In the genomic region with DNA sequence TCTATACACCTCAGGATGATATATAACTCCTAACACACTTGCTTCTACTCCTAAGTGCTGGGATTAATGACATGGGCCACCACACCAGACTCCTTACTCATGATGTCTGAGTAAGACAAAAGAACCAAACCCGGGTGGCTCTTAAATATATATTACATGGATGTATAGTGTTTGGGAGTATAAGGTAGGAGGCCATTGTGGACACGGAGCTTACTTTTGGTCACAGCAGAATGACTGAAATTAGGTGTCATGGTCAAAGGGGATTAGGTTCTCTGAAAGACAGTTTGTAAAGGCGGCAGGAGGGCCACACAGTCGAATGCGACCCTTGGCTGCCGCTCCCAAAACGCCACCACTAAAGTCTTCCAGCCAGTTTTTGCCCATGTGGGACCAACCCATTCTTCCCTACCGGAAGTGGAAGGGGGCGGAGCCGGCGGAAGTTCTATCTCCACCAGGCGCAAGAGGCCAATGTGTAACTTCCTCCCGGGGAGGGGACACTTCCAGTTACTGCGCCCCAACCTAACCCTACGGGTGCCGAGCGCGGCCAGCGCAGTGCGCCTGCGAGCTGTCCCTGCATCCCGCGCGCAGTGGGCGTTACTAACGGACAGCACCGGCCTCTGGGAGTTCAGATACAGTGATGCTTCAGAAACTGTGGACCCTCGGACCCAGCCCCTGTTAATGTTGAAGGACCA, we compare ENCODE assay signal across 8 mouse cellular contexts. TPM values are rescaled to one million over a fixed set of nuclear protein-coding genes. Genes with fewer than 3 reads are reported as not detected.
DNase-seq lines count a peak whose midpoint lies in the region; ATAC-seq and TF ChIP-seq lines count a peak whose summit lies in the region.

No protein-coding gene starts in this region.

- peaks cover 1% of the 10 kb centered on the region; the same call in 1 of the 2 replicates for H3K4me1 ChIP-seq in cortical plate, adult 2 months (ENCODE audit: control insufficient read depth, insufficient read depth, low read length)
- peaks cover 20% of the 10 kb centered on the region for H3K4me1 ChIP-seq in megakaryocyte, embryonic 14.5 days

- H3K27ac ChIP-seq in cortical plate, adult 2 months (ENCODE audit: insufficient read depth, low read length), result no peak overlapping the region

- peak; percentile 57; the same call in 1 of the 2 replicates for TF ChIP-seq POLR2A in cortical plate, adult 2 months (IDR thresholded peaks at IDR 0.05; ENCODE audit: extremely low read depth, insufficient read depth, low read length)

- peak; percentile 83 to 84 for DNase-seq in gastrocnemius, adult 8-10 months (ENCODE audit: low spot score in 2 of 2)
- peak; percentile 37 for DNase-seq in hindlimb bud, embryonic 11.5 days (ENCODE audit: extremely low spot score, low read depth, low spot score)
- peak; percentile 81 to 95 for DNase-seq in left cerebral cortex, adult 8-10 months (ENCODE audit: low spot score in 2 of 2)
- peak; percentile 94 to 95 for DNase-seq in right cerebral cortex, postnatal 10 days (ENCODE audit: low spot score in 2 of 2)
- peak; percentile 74 for DNase-seq in urinary bladder, postnatal 25 days (ENCODE audit: low spot score)

- 0 out of 2 replicates have a peak, but pooled peaks cover 3% of the 10 kb centered on the region for H3K9me3 ChIP-seq in megakaryocyte, embryonic 14.5 days

- H3K4me3 ChIP-seq in cortical plate, adult 2 months (ENCODE audit: insufficient read depth, low read length), result peak overlapping the region; percentile 41
- peak overlapping the region; percentile 87 for H3K4me3 ChIP-seq in megakaryocyte, embryonic 14.5 days (replicated peaks)

- H3K27me3 ChIP-seq in megakaryocyte, embryonic 14.5 days (replicated peaks), result peaks cover 17% of the 10 kb centered on the region

- ATAC-seq in activated CD4-positive, CD25-positive, alpha-beta regulatory T cell, adult 4 months, result peak; percentile 71

- no peaks in the 10 kb centered on the region for H3K36me3 ChIP-seq in megakaryocyte, embryonic 14.5 days (replicated peaks; ENCODE audit: low read length)

- no peak for TF ChIP-seq CTCF in cortical plate, adult 2 months (IDR thresholded peaks at IDR 0.05; ENCODE audit: extremely low read depth, insufficient read depth, low read length)

RNA-seq across cellular contexts. Expression of a gene that starts 25.8 kb away (rescaled TPM):
- polyA plus RNA-seq in activated CD4-positive, CD25-positive, alpha-beta regulatory T cell, adult 4 months (2017; shearing (Covaris generic)), result 1 to 10 TPM; 8.3 to 9.3 TPM
- polyA plus RNA-seq in cortical plate, adult 2 months (2012; rRNA removed), result 10.9 and 12.4 TPM in 2 replicates
- total RNA-seq in gastrocnemius, adult 8-10 months (2022), result 1 to 10 TPM; 5.6 to 8.7 (median 7.4) TPM
- total RNA-seq in left cerebral cortex, adult 8-10 months (2022), result 10 to 100 TPM; 21.5 to 25.3 (median 23.8) TPM
- polyA plus RNA-seq in megakaryocyte, embryonic 14.5 days (2012; ENCODE audit: insufficient read depth, low replicate concordance), result 3.0 and 8.2 TPM in 2 replicates

RNA-seq across cellular contexts. Expression of a gene that starts 59.7 kb away (rescaled TPM):
- 10 to 100 TPM; 22.4 to 23.5 TPM for polyA plus RNA-seq in activated CD4-positive, CD25-positive, alpha-beta regulatory T cell, adult 4 months (2017; shearing (Covaris generic))
- polyA plus RNA-seq in cortical plate, adult 2 months (2012; rRNA removed), result 36.2 and 36.4 TPM in 2 replicates
- 10 to 100 TPM; 27.6 to 29.2 (median 28.2) TPM for total RNA-seq in gastrocnemius, adult 8-10 months (2022)
- 10 to 100 TPM; 42.9 to 43.6 (median 43.3) TPM for total RNA-seq in left cerebral cortex, adult 8-10 months (2022)
- polyA plus RNA-seq in megakaryocyte, embryonic 14.5 days (2012; ENCODE audit: insufficient read depth, low replicate concordance), result 12.5 and 17.8 TPM in 2 replicates

Comparison
In these comparisons a context has a peak if more than half of its experiments do, and no peak if none do; other contexts are left out.
1. DNase-seq: peak in every context shown above with its lines; median percentile 94 in right cerebral cortex, postnatal 10 days; 88 in left cerebral cortex, adult 8-10 months; 84 in gastrocnemius, adult 8-10 months; 74 in urinary bladder, postnatal 25 days; 37 in hindlimb bud, embryonic 11.5 days.